In genomic region chr11:102774621-102775141, GRCm38 (mm10) we compare ENCODE assay signal across 8 mouse cellular contexts. TPM values are rescaled to one million over a fixed set of nuclear protein-coding genes. Genes with fewer than 3 reads are reported as not detected.
DNase-seq lines count a peak whose midpoint lies in the region; ATAC-seq lines count a peak whose summit lies in the region.

No protein-coding gene starts in this region.

- peak overlapping the region; percentile 87 for H3K9ac ChIP-seq in hindbrain, embryonic 11.5 days (ENCODE audit: low read depth, low read length)

- peaks cover 24% of the 10 kb centered on the region for H3K4me1 ChIP-seq in hindbrain, embryonic 11.5 days (replicated peaks; ENCODE audit: control insufficient read depth, insufficient read depth, low read length)

- peak overlapping the region; percentile 54 for H3K4me3 ChIP-seq in hindbrain, embryonic 11.5 days (ENCODE audit: low read depth, low read length)

- WGBS in hindbrain, embryonic 11.5 days: 3% methylated on average over 25 of the region's 25 CpGs

- peak; percentile 83 for ATAC-seq in hindbrain, embryonic 11.5 days (ENCODE audit: low FRiP score)

- no peaks in the 10 kb centered on the region for H3K27me3 ChIP-seq in hindbrain, embryonic 11.5 days (ENCODE audit: control insufficient read depth, insufficient read depth, low read length)

- no peaks in the 10 kb centered on the region for H3K9me3 ChIP-seq in hindbrain, embryonic 11.5 days (ENCODE audit: control insufficient read depth, low read length)

- H3K27ac ChIP-seq in hindbrain, embryonic 11.5 days (ENCODE audit: low read depth, low read length): peak overlapping the region; percentile 85

- DNase-seq in adrenal gland, adult (ENCODE audit: inconsistent age in 2 of 2, low spot score in 1 of 2): peak; percentile 89 to 94
- peak; percentile 92 for DNase-seq in cerebellum, adult 9-11 months
- peak; percentile 72 to 78 for DNase-seq in frontal cortex, postnatal 10 days (ENCODE audit: low spot score in 2 of 2)
- peak; percentile 87 for DNase-seq in hindbrain, embryonic 11.5 days (ENCODE audit: low spot score)
- peak; percentile 38 for DNase-seq in left cerebral cortex, adult 11 months (ENCODE audit: low spot score)
- DNase-seq in lung, postnatal 25 days (ENCODE audit: low spot score): peak; percentile 84
- DNase-seq in right cerebral cortex, adult 2 months (ENCODE audit: low spot score in 2 of 2): peak; percentile 65 to 75
- no peak for DNase-seq in natural killer cell, adult 2 months (ENCODE audit: low spot score in 2 of 2)

- H3K4me2 ChIP-seq in hindbrain, embryonic 11.5 days (replicated peaks; ENCODE audit: low read depth, low read length): peak overlapping the region; percentile 97

- H3K36me3 ChIP-seq in hindbrain, embryonic 11.5 days (ENCODE audit: control insufficient read depth, insufficient read depth, low read length): no peaks in the 10 kb centered on the region

RNA-seq across cellular contexts. Expression of gene Adam11, which starts 13.4 kb away (rescaled TPM):
- 16.6 and 19.2 TPM in 2 replicates for polyA plus RNA-seq in hindbrain, embryonic 11.5 days (2014; fragmentation: Nextera tagmentation; extraction: Ambion mirVana)

RNA-seq across cellular contexts. Expression of gene Gjc1, which starts 44.8 kb away (rescaled TPM):
- polyA plus RNA-seq in hindbrain, embryonic 11.5 days (2014; fragmentation: Nextera tagmentation; extraction: Ambion mirVana): 78.5 and 82.8 TPM in 2 replicates

Comparison
In these comparisons a context has a peak if more than half of its experiments do, and no peak if none do; other contexts are left out.
1. DNase-seq: peak in adrenal gland, adult (2 of 2), cerebellum, adult 9-11 months (single experiment), frontal cortex, postnatal 10 days (2 of 2), hindbrain, embryonic 11.5 days (single experiment), left cerebral cortex, adult 11 months (single experiment), lung, postnatal 25 days (single experiment) and right cerebral cortex, adult 2 months (2 of 2); none in natural killer cell, adult 2 months (0 of 2).